Mouse (Mus musculus): Measurements from ENCODE around the gene Pim2. TPM values are rescaled to one million over a fixed set of nuclear protein-coding genes. Genes with fewer than 3 reads are reported as not detected.

The Pim2 gene
- polyA plus RNA-seq, 1 experiment = 3.0 TPM

GRCm38 (mm10) chrX:7868506-7868905 is 9.6 kb upstream of the Pim2 start:
- Histone ChIP-seq H3K36me3 (ENCODE audit: control insufficient read depth, insufficient read depth) (peaks cover 5% of the 10 kb centered on the region), H3K4me2 (ENCODE audit: low read depth) (no peak overlapping the region), H3K79me2 (ENCODE audit: control insufficient read depth, insufficient read depth) (peaks cover 10% of the 10 kb centered on the region), H3ac (ENCODE audit: control insufficient read depth, insufficient read length) (no peak overlapping the region), H3K4me3 (no peak overlapping the region), H3K27me3 (ENCODE audit: control insufficient read depth, insufficient read depth, insufficient read length) (no peaks in the 10 kb centered on the region)
- no peak for TF ChIP-seq POLR2AphosphoS2 (IDR thresholded peaks at IDR 0.05; ENCODE audit: insufficient read length, low read depth)
- no peak for TF ChIP-seq CEBPB (IDR thresholded peaks at IDR 0.05; ENCODE audit: insufficient read depth, poor library complexity, severe bottlenecking)
- no peak for TF ChIP-seq MYOD1 (IDR thresholded peaks at IDR 0.05; ENCODE audit: control insufficient read depth in 1 of 3, insufficient read length in 2 of 3, low read depth in 2 of 3)
- TF ChIP-seq POLR2A (IDR thresholded peaks at IDR 0.05; ENCODE audit: insufficient read length, low read depth) = no peak
- TF ChIP-seq REST (IDR thresholded peaks at IDR 0.05; ENCODE audit: insufficient read depth, insufficient read length) = no peak
- TF ChIP-seq E2F4 (IDR thresholded peaks at IDR 0.05; ENCODE audit: insufficient read depth) = no peak
- no peak for TF ChIP-seq SRF (IDR thresholded peaks at IDR 0.05; ENCODE audit: control insufficient read depth, insufficient read length, low read depth)
- no peak for TF ChIP-seq MYOG (IDR thresholded peaks at IDR 0.05; ENCODE audit: control insufficient read depth in 1 of 3, insufficient read depth in 1 of 3, insufficient read length in 2 of 3, low read depth in 2 of 3)
- TF ChIP-seq USF1 (IDR thresholded peaks at IDR 0.05; ENCODE audit: low read depth) = no peak
- TF ChIP-seq TCF12 (IDR thresholded peaks at IDR 0.05; ENCODE audit: insufficient read depth, poor library complexity, severe bottlenecking) = no peak
- TF ChIP-seq MAX (IDR thresholded peaks at IDR 0.05; ENCODE audit: low read depth) = no peak
- TF ChIP-seq TCF3 (IDR thresholded peaks at IDR 0.05; ENCODE audit: insufficient read length, low read depth) = no peak

GRCm38 (mm10) chrX:7869826-7870225 is 8.2 kb upstream of the Pim2 start:
- Histone ChIP-seq H3K4me3 (no peak overlapping the region), H3ac (ENCODE audit: control insufficient read depth, insufficient read length) (no peak overlapping the region), H3K79me2 (ENCODE audit: control insufficient read depth, insufficient read depth) (peaks cover 10% of the 10 kb centered on the region), H3K4me2 (ENCODE audit: low read depth) (no peak overlapping the region), H3K36me3 (ENCODE audit: control insufficient read depth, insufficient read depth) (peaks cover 5% of the 10 kb centered on the region), H3K27me3 (ENCODE audit: control insufficient read depth, insufficient read depth, insufficient read length) (no peaks in the 10 kb centered on the region)
- TF ChIP-seq USF1 (IDR thresholded peaks at IDR 0.05; ENCODE audit: low read depth) = no peak
- no peak for TF ChIP-seq SRF (IDR thresholded peaks at IDR 0.05; ENCODE audit: control insufficient read depth, insufficient read length, low read depth)
- no peak for TF ChIP-seq MYOD1 (IDR thresholded peaks at IDR 0.05; ENCODE audit: control insufficient read depth in 1 of 3, insufficient read length in 2 of 3, low read depth in 2 of 3)
- no peak for TF ChIP-seq POLR2A (IDR thresholded peaks at IDR 0.05; ENCODE audit: insufficient read length, low read depth)
- TF ChIP-seq REST (IDR thresholded peaks at IDR 0.05; ENCODE audit: insufficient read depth, insufficient read length) = no peak
- TF ChIP-seq POLR2AphosphoS2 (IDR thresholded peaks at IDR 0.05; ENCODE audit: insufficient read length, low read depth) = no peak
- no peak for TF ChIP-seq TCF3 (IDR thresholded peaks at IDR 0.05; ENCODE audit: insufficient read length, low read depth)
- no peak for TF ChIP-seq CEBPB (IDR thresholded peaks at IDR 0.05; ENCODE audit: insufficient read depth, poor library complexity, severe bottlenecking)
- TF ChIP-seq E2F4 (IDR thresholded peaks at IDR 0.05; ENCODE audit: insufficient read depth) = no peak
- no peak for TF ChIP-seq MYOG (IDR thresholded peaks at IDR 0.05; ENCODE audit: control insufficient read depth in 1 of 3, insufficient read depth in 1 of 3, insufficient read length in 2 of 3, low read depth in 2 of 3)
- TF ChIP-seq TCF12 (IDR thresholded peaks at IDR 0.05; ENCODE audit: insufficient read depth, poor library complexity, severe bottlenecking) = no peak
- TF ChIP-seq MAX (IDR thresholded peaks at IDR 0.05; ENCODE audit: low read depth) = no peak

- Histone ChIP-seq H3K4me3 (no peak overlapping the region), H3K36me3 (ENCODE audit: control insufficient read depth, insufficient read depth) (no peaks in the 10 kb centered on the region), H3K4me2 (ENCODE audit: low read depth) (peak overlapping the region; percentile 70), H3ac (ENCODE audit: control insufficient read depth, insufficient read length) (no peak overlapping the region), H3K27me3 (ENCODE audit: control insufficient read depth, insufficient read depth, insufficient read length) (no peaks in the 10 kb centered on the region), H3K79me2 (ENCODE audit: control insufficient read depth, insufficient read depth) (no peaks in the 10 kb centered on the region)
- TF ChIP-seq MYOD1 (IDR thresholded peaks at IDR 0.05; ENCODE audit: control insufficient read depth in 1 of 3, insufficient read length in 2 of 3, low read depth in 2 of 3) (no peak), REST (IDR thresholded peaks at IDR 0.05; ENCODE audit: insufficient read depth, insufficient read length) (no peak), POLR2A (IDR thresholded peaks at IDR 0.05; ENCODE audit: insufficient read length, low read depth) (no peak), E2F4 (IDR thresholded peaks at IDR 0.05; ENCODE audit: insufficient read depth) (no peak), MYOG (IDR thresholded peaks at IDR 0.05; ENCODE audit: control insufficient read depth in 1 of 3, insufficient read depth in 1 of 3, insufficient read length in 2 of 3, low read depth in 2 of 3) (no peak), USF1 (IDR thresholded peaks at IDR 0.05; ENCODE audit: low read depth) (no peak), CEBPB (IDR thresholded peaks at IDR 0.05; ENCODE audit: insufficient read depth, poor library complexity, severe bottlenecking) (no peak), SRF (IDR thresholded peaks at IDR 0.05; ENCODE audit: control insufficient read depth, insufficient read length, low read depth) (no peak), POLR2AphosphoS2 (IDR thresholded peaks at IDR 0.05; ENCODE audit: insufficient read length, low read depth) (no peak), TCF3 (IDR thresholded peaks at IDR 0.05; ENCODE audit: insufficient read length, low read depth) (no peak), MAX (IDR thresholded peaks at IDR 0.05; ENCODE audit: low read depth) (no peak), TCF12 (IDR thresholded peaks at IDR 0.05; ENCODE audit: insufficient read depth, poor library complexity, severe bottlenecking) (no peak)
Measured at GRCm38 (mm10) chrX:7878495-7878894, 433 bp downstream of the Pim2 start.

GRCm38 (mm10) chrX:7879819-7880218 is 1.8 kb downstream of the Pim2 start:
- no peaks in the 10 kb centered on the region for H3K27me3 ChIP-seq (ENCODE audit: control insufficient read depth, insufficient read depth, insufficient read length)
- H3K4me3 ChIP-seq = no peak overlapping the region
- H3K79me2 ChIP-seq (ENCODE audit: control insufficient read depth, insufficient read depth) = peaks cover 5% of the 10 kb centered on the region
- no peak overlapping the region for H3ac ChIP-seq (ENCODE audit: control insufficient read depth, insufficient read length)
- TF ChIP-seq POLR2A (IDR thresholded peaks at IDR 0.05; ENCODE audit: insufficient read length, low read depth) (no peak), TCF12 (IDR thresholded peaks at IDR 0.05; ENCODE audit: insufficient read depth, poor library complexity, severe bottlenecking) (no peak)
- H3K36me3 ChIP-seq (ENCODE audit: control insufficient read depth, insufficient read depth) = no peaks in the 10 kb centered on the region
- H3K4me2 ChIP-seq (ENCODE audit: low read depth) = no peak overlapping the region

All from myocyte (in vitro differentiated cells).